Mouse (Mus musculus): ENCODE measurements around the gene Clmn. TPM values are rescaled to one million over a fixed set of nuclear protein-coding genes. Genes with fewer than 3 reads are reported as not detected.
A peak's percentile ranks its signal among the peaks of the same experiment; 100 is the strongest.

The Clmn gene
- total and polyA plus RNA-seq, 2 experiments from 2014 or later = 2.2 to 2.4 TPM

GRCm38 (mm10) chr12:104845707-104846106 is 19.2 kb downstream of the Clmn start:
- no peak for TF ChIP-seq CTCF (IDR thresholded peaks at IDR 0.05)
- no peak for ATAC-seq (ENCODE audit: low FRiP score)
- H3K9ac ChIP-seq (replicated peaks; ENCODE audit: low read length, poor library complexity, severe bottlenecking) = no peak overlapping the region
- H3K4me1 ChIP-seq (ENCODE audit: insufficient read depth, low read length) = no peaks in the 10 kb centered on the region
- H3K4me3 ChIP-seq (ENCODE audit: low read depth, low read length) = no peak overlapping the region
- H3K36me3 ChIP-seq (ENCODE audit: insufficient read depth, low read length) = no peaks in the 10 kb centered on the region
- H3K27ac ChIP-seq (ENCODE audit: low read depth, low read length) = no peak overlapping the region
- 8% methylated on average over 11 of the region's 11 CpGs for WGBS
- H3K9me3 ChIP-seq (ENCODE audit: low read length) = no peaks in the 10 kb centered on the region
- peak overlapping the region; percentile 12; the same call in 1 of the 2 replicates for H3K4me2 ChIP-seq (ENCODE audit: low read depth, low read length, poor library complexity, severe bottlenecking)
- H3K27me3 ChIP-seq (ENCODE audit: insufficient read depth, low read length) = no peaks in the 10 kb centered on the region
- no peak for DNase-seq (ENCODE audit: low spot score)

GRCm38 (mm10) chr12:104844989-104845388 is 19.9 kb downstream of the Clmn start:
- H3K9ac ChIP-seq (replicated peaks; ENCODE audit: low read length, poor library complexity, severe bottlenecking) = no peak overlapping the region
- H3K9me3 ChIP-seq (ENCODE audit: low read length) = no peaks in the 10 kb centered on the region
- no peak overlapping the region for H3K4me3 ChIP-seq (ENCODE audit: low read depth, low read length)
- H3K27ac ChIP-seq (ENCODE audit: low read depth, low read length) = no peak overlapping the region
- H3K4me2 ChIP-seq (ENCODE audit: low read depth, low read length, poor library complexity, severe bottlenecking) = no peak overlapping the region
- no peak for TF ChIP-seq CTCF (IDR thresholded peaks at IDR 0.05)
- no peaks in the 10 kb centered on the region for H3K27me3 ChIP-seq (ENCODE audit: insufficient read depth, low read length)
- ATAC-seq (ENCODE audit: low FRiP score) (no peak), DNase-seq (ENCODE audit: low spot score) (no peak)
- H3K4me1 ChIP-seq (ENCODE audit: insufficient read depth, low read length) = no peaks in the 10 kb centered on the region
- H3K36me3 ChIP-seq (ENCODE audit: insufficient read depth, low read length) = no peaks in the 10 kb centered on the region
- 70% methylated on average over 4 of the region's 4 CpGs for WGBS

GRCm38 (mm10) chr12:104844279-104844678 is 20.6 kb downstream of the Clmn start:
- Histone ChIP-seq H3K4me3 (ENCODE audit: low read depth, low read length) (no peak overlapping the region), H3K27ac (ENCODE audit: low read depth, low read length) (no peak overlapping the region), H3K9ac (replicated peaks; ENCODE audit: low read length, poor library complexity, severe bottlenecking) (no peak overlapping the region), H3K36me3 (ENCODE audit: insufficient read depth, low read length) (no peaks in the 10 kb centered on the region), H3K27me3 (ENCODE audit: insufficient read depth, low read length) (no peaks in the 10 kb centered on the region), H3K4me1 (ENCODE audit: insufficient read depth, low read length) (no peaks in the 10 kb centered on the region), H3K9me3 (ENCODE audit: low read length) (no peaks in the 10 kb centered on the region), H3K4me2 (ENCODE audit: low read depth, low read length, poor library complexity, severe bottlenecking) (no peak overlapping the region)
- WGBS = 73% methylated on average over 4 of the region's 4 CpGs
- TF ChIP-seq CTCF (IDR thresholded peaks at IDR 0.05) = no peak
- DNase-seq (ENCODE audit: low spot score) (no peak), ATAC-seq (ENCODE audit: low FRiP score) (no peak)

- ATAC-seq (ENCODE audit: low FRiP score) (no peak), DNase-seq (ENCODE audit: low spot score) (no peak)
- Histone ChIP-seq H3K4me1 (ENCODE audit: insufficient read depth, low read length) (no peaks in the 10 kb centered on the region), H3K4me2 (ENCODE audit: low read depth, low read length, poor library complexity, severe bottlenecking) (no peak overlapping the region), H3K36me3 (ENCODE audit: insufficient read depth, low read length) (no peaks in the 10 kb centered on the region), H3K27me3 (ENCODE audit: insufficient read depth, low read length) (no peaks in the 10 kb centered on the region), H3K9ac (replicated peaks; ENCODE audit: low read length, poor library complexity, severe bottlenecking) (no peak overlapping the region), H3K27ac (ENCODE audit: low read depth, low read length) (no peak overlapping the region), H3K9me3 (ENCODE audit: low read length) (no peaks in the 10 kb centered on the region), H3K4me3 (ENCODE audit: low read depth, low read length) (no peak overlapping the region)
- no peak for TF ChIP-seq CTCF (IDR thresholded peaks at IDR 0.05)
- WGBS = 78% methylated on average over 3 of the region's 3 CpGs
Observed at GRCm38 (mm10) chr12:104841256-104841655, 23.6 kb downstream of the Clmn start.

- H3K27ac ChIP-seq (ENCODE audit: low read depth, low read length) = no peak overlapping the region
- peak; percentile 56 for TF ChIP-seq CTCF (IDR thresholded peaks at IDR 0.05)
- no peaks in the 10 kb centered on the region for H3K36me3 ChIP-seq (ENCODE audit: insufficient read depth, low read length)
- no peak overlapping the region for H3K9ac ChIP-seq (replicated peaks; ENCODE audit: low read length, poor library complexity, severe bottlenecking)
- 0 out of 2 replicates have a peak, but pooled peaks cover 5% of the 10 kb centered on the region for H3K4me1 ChIP-seq (ENCODE audit: insufficient read depth, low read length)
- H3K4me3 ChIP-seq (ENCODE audit: low read depth, low read length) = no peak overlapping the region
- ATAC-seq (ENCODE audit: low FRiP score) (no peak), DNase-seq (ENCODE audit: low spot score) (no peak)
- 66% methylated on average over 4 of the region's 4 CpGs for WGBS
- no peaks in the 10 kb centered on the region for H3K27me3 ChIP-seq (ENCODE audit: insufficient read depth, low read length)
- no peaks in the 10 kb centered on the region for H3K9me3 ChIP-seq (ENCODE audit: low read length)
- H3K4me2 ChIP-seq (ENCODE audit: low read depth, low read length, poor library complexity, severe bottlenecking) = no peak overlapping the region
Observed at GRCm38 (mm10) chr12:104838987-104839386, 25.9 kb downstream of the Clmn start.

- no peak for DNase-seq (ENCODE audit: low spot score)
- no peak overlapping the region for H3K27ac ChIP-seq (ENCODE audit: low read depth, low read length)
- no peaks in the 10 kb centered on the region for H3K36me3 ChIP-seq (ENCODE audit: insufficient read depth, low read length)
- H3K27me3 ChIP-seq (ENCODE audit: insufficient read depth, low read length) = no peaks in the 10 kb centered on the region
- H3K4me3 ChIP-seq (ENCODE audit: low read depth, low read length) = no peak overlapping the region
- no peak overlapping the region for H3K9ac ChIP-seq (replicated peaks; ENCODE audit: low read length, poor library complexity, severe bottlenecking)
- no peaks in the 10 kb centered on the region for H3K9me3 ChIP-seq (ENCODE audit: low read length)
- no peak for ATAC-seq (ENCODE audit: low FRiP score)
- 0 out of 2 replicates have a peak, but pooled peaks cover 5% of the 10 kb centered on the region for H3K4me1 ChIP-seq (ENCODE audit: insufficient read depth, low read length)
- no peak for TF ChIP-seq CTCF (IDR thresholded peaks at IDR 0.05)
- H3K4me2 ChIP-seq (ENCODE audit: low read depth, low read length, poor library complexity, severe bottlenecking) = no peak overlapping the region
Observed at GRCm38 (mm10) chr12:104838462-104838861, 26.4 kb downstream of the Clmn start.
